Mouse (Mus musculus) megakaryocyte, embryonic 14.5 days (primary cell): ENCODE data around the gene Galr2.

Experiments
- FLI1 ChIP-seq: IDR thresholded peaks from 2 replicates; pipeline ENCODE4 v1.6.1; 2012; ENCODE audit warnings: low read length, inconsistent platforms, mixed read lengths
- GATA1 ChIP-seq: IDR thresholded peaks from 3 replicates; pipeline ENCODE4 v1.6.1; 2012; ENCODE audit warnings: mixed read lengths, low read length, inconsistent platforms, borderline replicate concordance

GRCm38 (mm10) chr11:116298221-116298620, 17.5 kb downstream of the Galr2 start:
- no peak for TF ChIP-seq GATA1
- TF ChIP-seq FLI1: no peak
